Mouse (Mus musculus) c-Kit-positive CD71-negative TER-119-negative erythroid progenitor cells, embryonic 14.5 days (primary cell): ENCODE measurements around the gene Vmn1r70.

ENCODE experiments used
- DNase-seq: peaks from one replicate; pipeline ENCODE4 v3.0.0-alpha.2; 2013; ENCODE audit warnings: low read depth

Vmn1r70 gene

GRCm38 (mm10) chr7:10631232-10631631 is at the start of gene Vmn1r70:
TSS of gene Vmn1r70 (plus strand) at chr7:10631532.
- no peak for DNase-seq

- no peak for DNase-seq
Measured at GRCm38 (mm10) chr7:10613559-10613958, 17.8 kb upstream of the Vmn1r70 start, which contains the start of gene Vmn1r69. TSS of gene Vmn1r69 (minus strand) at chr7:10613659.
